Mouse (Mus musculus): ENCODE measurements around the gene Rtf1. TPM values are rescaled to one million over a fixed set of nuclear protein-coding genes. Genes with fewer than 3 reads are reported as not detected.
"Not testable (repeated sequence)": the region's sequence is repeated elsewhere in the genome, so short reads cannot be mapped to it uniquely, and the experiment has no call there.

Rtf1 gene
- total RNA-seq, 1 experiment from 2014 or later = 30.6 TPM

GRCm38 (mm10) chr2:119715868-119716267 lies 41.0 kb downstream of the Rtf1 start:
- ATAC-seq (replicated peaks; ENCODE audit: insufficient number of reproducible peaks, low FRiP score, low TSS enrichment, poor library complexity, severe bottlenecking) = not testable (repeated sequence)

GRCm38 (mm10) chr2:119721070-119721469 lies 46.2 kb downstream of the Rtf1 start:
- ATAC-seq (replicated peaks; ENCODE audit: insufficient number of reproducible peaks, low FRiP score, low TSS enrichment, poor library complexity, severe bottlenecking) = no peak

GRCm38 (mm10) chr2:119727762-119728416 lies 53.0 kb downstream of the Rtf1 start:
- no peak for ATAC-seq (replicated peaks; ENCODE audit: insufficient number of reproducible peaks, low FRiP score, low TSS enrichment, poor library complexity, severe bottlenecking)

- no peak for ATAC-seq (replicated peaks; ENCODE audit: insufficient number of reproducible peaks, low FRiP score, low TSS enrichment, poor library complexity, severe bottlenecking)
Observed at GRCm38 (mm10) chr2:119730735-119731134, 55.9 kb downstream of the Rtf1 start.

GRCm38 (mm10) chr2:119737124-119737523 lies 62.3 kb downstream of the Rtf1 start:
- no peak for ATAC-seq (replicated peaks; ENCODE audit: insufficient number of reproducible peaks, low FRiP score, low TSS enrichment, poor library complexity, severe bottlenecking)

- ATAC-seq (replicated peaks; ENCODE audit: insufficient number of reproducible peaks, low FRiP score, low TSS enrichment, poor library complexity, severe bottlenecking) = 0 out of 2 replicates have a peak, but pooled peaks have one; percentile 24
Observed at GRCm38 (mm10) chr2:119740567-119740966, 65.7 kb downstream of the Rtf1 start.

- no peak for ATAC-seq (replicated peaks; ENCODE audit: insufficient number of reproducible peaks, low FRiP score, low TSS enrichment, poor library complexity, severe bottlenecking)
Observed at GRCm38 (mm10) chr2:119741581-119742411, 66.9 kb downstream of the Rtf1 start, which contains the start of gene Itpka. Gene Itpka, plus strand, starts transcription at chr2:119742337.

- no peak for ATAC-seq (replicated peaks; ENCODE audit: insufficient number of reproducible peaks, low FRiP score, low TSS enrichment, poor library complexity, severe bottlenecking)
Observed at GRCm38 (mm10) chr2:119742461-119743175, 67.8 kb downstream of the Rtf1 start.

- ATAC-seq (replicated peaks; ENCODE audit: insufficient number of reproducible peaks, low FRiP score, low TSS enrichment, poor library complexity, severe bottlenecking) = no peak
Observed at GRCm38 (mm10) chr2:119743176-119743807, 68.4 kb downstream of the Rtf1 start.

GRCm38 (mm10) chr2:119743808-119744162 lies 68.9 kb downstream of the Rtf1 start:
- no peak for ATAC-seq (replicated peaks; ENCODE audit: insufficient number of reproducible peaks, low FRiP score, low TSS enrichment, poor library complexity, severe bottlenecking)

- ATAC-seq (replicated peaks; ENCODE audit: insufficient number of reproducible peaks, low FRiP score, low TSS enrichment, poor library complexity, severe bottlenecking) = no peak
Observed at GRCm38 (mm10) chr2:119744163-119745111, 69.6 kb downstream of the Rtf1 start.

- no peak for ATAC-seq (replicated peaks; ENCODE audit: insufficient number of reproducible peaks, low FRiP score, low TSS enrichment, poor library complexity, severe bottlenecking)
Observed at GRCm38 (mm10) chr2:119745281-119745680, 70.4 kb downstream of the Rtf1 start.

GRCm38 (mm10) chr2:119747554-119747953 lies 72.7 kb downstream of the Rtf1 start:
- no peak for ATAC-seq (replicated peaks; ENCODE audit: insufficient number of reproducible peaks, low FRiP score, low TSS enrichment, poor library complexity, severe bottlenecking)

GRCm38 (mm10) chr2:119749260-119749659 lies 74.4 kb downstream of the Rtf1 start:
- no peak for ATAC-seq (replicated peaks; ENCODE audit: insufficient number of reproducible peaks, low FRiP score, low TSS enrichment, poor library complexity, severe bottlenecking)

- ATAC-seq (replicated peaks; ENCODE audit: insufficient number of reproducible peaks, low FRiP score, low TSS enrichment, poor library complexity, severe bottlenecking) = no peak
Observed at GRCm38 (mm10) chr2:119757601-119758100, 82.8 kb downstream of the Rtf1 start.

- 0 out of 2 replicates have a peak, but pooled peaks have one; percentile 28 for ATAC-seq (replicated peaks; ENCODE audit: insufficient number of reproducible peaks, low FRiP score, low TSS enrichment, poor library complexity, severe bottlenecking)
Observed at GRCm38 (mm10) chr2:119758101-119758843, 83.4 kb downstream of the Rtf1 start.
